Mouse (Mus musculus): ENCODE data around the gene Fbxo31.
"Not testable (repeated sequence)": the region's sequence is repeated elsewhere in the genome, so short reads cannot be mapped to it uniquely, and the experiment has no call there.

Gene Fbxo31

DNA sequence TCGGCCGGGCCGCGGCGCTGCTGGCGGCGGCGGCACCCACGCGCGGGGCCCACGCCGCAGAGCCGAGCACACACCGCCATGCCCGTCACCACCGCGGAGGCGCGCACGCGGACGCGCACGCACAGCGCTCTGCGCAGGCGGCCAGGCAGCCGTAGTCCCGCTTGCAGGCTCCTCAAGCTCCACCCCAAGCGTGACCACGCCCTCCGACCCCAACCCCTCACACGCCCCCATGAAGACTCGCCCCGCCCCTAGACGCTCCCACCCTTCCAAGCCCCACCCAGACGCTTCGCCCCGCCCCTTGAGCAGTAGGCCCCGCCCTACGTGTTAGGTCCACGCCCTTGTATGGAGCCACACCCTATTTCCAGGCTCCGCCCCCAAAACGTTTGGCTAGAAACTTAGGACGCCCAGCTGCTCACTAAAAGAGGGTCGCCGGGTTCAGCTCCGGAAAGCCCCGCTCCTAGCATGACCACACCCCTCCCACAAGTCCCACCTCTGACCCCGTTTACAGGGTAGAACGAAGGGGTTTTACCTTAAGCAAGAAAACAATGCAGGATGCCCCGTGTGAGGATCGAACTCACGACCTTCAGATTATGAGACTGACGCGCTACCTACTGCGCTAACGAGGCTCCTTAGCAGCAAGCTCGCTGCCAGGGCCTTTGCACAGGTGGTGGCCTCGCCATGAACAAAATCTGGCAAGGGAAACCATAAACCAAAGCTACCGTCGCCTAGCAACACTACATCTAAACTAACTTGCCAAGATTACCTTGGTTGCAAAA is at the start of gene Fbxo31:
Gene Fbxo31, minus strand, starts transcription at position 131 of the 776 bp plus-strand sequence.
- peak; percentile 94 for DNase-seq

GRCm38 (mm10) chr8:121623043-121623442 is 44.4 kb upstream of the Fbxo31 start:
- DNase-seq = no peak

DNA sequence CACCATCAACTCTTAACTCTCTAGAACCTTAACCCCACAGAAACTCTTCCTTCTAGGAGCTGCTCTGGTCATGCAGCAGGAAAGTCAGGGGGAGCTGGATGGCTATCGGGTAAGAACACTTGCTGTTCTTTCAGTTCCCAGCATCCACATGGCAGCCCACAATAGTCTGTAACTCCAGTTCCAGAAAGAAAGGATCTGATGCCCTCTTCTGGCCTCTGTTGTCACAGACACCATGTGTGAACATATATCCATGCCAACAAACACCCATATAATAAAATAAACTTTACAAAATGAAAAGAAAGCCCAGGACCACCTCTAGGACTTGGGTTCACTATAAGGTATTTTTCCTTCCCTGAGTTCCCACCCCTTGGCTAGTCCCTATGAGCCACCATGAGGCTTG is 43.3 kb upstream of the Fbxo31 start:
- peak; percentile 70 for DNase-seq

DNA sequence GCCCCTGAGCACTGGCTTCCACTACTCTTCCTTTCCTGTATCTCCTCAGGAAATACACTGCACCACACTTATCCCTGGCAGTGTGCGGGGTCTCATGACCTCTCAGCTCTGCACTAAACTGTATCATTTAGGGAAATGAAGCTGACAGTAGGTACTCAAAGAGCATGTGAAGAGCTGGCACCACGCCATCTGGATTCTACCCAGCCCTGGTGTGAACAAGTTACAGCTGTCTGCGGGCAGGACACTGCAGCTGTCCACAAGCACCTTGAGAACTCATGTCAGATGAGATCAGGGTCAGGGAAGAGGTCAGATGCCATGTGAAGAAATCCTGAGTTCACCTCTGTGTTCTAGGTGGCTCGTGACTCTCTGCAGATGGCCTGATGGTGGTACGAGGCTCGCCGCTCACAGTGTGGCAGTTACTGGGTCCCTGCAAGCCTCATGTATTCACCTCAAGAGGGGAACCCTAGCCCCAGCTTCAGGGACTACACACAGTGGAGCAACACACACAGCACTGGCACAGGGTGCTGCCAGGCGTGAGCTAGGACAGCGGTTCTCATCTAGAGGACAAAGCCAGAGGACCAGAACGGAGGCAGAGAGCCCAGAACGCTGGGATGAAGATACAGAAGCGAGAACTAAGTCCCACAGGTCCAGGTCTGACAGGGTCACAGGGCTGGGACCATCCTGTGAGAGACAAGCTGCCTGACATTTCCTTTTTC is 42.4 kb upstream of the Fbxo31 start:
- DNase-seq = peak; percentile 75

- peak; percentile 95 for DNase-seq
Observed at GRCm38 (mm10) chr8:121619401-121619995, 40.9 kb upstream of the Fbxo31 start.

DNA sequence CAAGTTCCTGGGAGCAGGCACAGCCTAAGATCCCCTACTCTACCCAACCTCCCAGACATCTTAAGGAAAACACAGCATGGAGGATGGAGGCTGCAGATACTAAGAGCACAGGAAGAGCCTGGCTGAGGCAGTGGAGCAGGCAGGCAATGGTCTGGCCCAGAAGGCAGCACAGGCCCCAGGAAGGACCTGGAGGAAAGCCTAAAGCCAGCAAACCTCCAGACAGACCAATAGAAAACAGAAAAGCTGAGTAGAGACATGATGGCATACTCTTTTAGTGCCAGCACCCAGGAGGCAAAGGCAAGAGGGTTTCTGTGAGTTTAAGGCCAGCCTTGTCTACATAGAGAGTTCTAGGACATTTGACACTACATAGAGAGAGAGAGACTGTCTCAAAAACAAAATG is 34.8 kb upstream of the Fbxo31 start:
- no peak for DNase-seq

GRCm38 (mm10) chr8:121609916-121610315 is 31.3 kb upstream of the Fbxo31 start:
- DNase-seq = no peak

DNA sequence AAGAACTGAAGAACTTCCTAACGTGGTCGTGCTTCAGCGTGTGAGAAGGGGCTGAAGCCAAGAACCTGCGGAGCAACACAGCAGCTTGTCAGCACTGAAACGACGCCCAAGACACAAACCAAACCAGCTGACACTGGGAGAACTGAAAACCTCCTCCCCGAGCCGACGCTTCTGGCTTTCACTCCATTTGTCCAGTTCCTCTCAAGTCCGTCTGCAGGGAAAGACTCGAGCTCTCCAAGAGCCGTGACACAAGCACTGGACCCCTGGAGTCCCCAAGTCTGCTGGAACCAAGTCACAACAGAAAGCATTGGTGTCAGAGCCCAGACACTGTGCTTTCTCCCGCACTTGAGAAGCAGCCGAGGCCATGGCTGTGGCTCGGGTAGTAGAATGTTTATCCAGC is 30.6 kb upstream of the Fbxo31 start:
- DNase-seq = no peak

GRCm38 (mm10) chr8:121607661-121608060 is 29.1 kb upstream of the Fbxo31 start:
- peak; percentile 39 for DNase-seq

DNA sequence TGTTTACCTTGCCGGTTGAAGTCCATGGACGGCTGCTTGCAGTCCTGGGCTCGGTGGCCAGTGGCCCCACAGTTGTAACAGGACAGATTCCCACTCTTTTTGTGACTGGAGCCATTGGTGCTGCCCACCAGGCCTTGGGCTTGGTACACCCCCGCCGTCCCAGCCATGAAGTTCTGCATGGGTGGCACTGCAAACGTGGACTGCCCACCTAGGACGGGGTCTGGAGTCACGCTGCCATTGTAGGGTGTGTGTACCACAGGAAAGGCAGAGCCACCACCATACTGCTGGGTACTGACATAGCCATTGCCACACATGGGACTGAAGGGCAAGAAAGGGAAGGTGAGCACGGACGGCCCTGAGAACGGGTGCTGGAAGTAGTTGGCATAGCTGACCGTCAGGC is 25.2 kb upstream of the Fbxo31 start:
- no peak for DNase-seq

DNA sequence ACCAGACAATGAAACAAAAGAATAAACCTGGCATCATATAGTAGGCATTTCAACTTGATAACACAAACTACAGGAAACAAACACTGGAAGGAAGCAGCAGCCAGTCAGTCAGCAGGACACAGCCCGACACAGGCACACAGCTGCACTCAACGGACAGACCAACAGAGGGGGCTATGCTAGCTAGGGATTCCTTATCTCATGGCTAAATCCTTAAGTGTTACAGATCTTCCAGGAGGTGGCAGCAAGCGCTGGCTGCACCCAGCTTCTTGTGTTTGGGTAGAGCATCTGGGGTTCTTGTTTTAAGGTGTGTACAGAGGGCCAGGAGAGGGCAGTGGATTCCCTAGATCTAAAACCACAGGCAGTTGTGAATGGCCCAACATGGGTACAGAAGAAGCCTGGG is 24.3 kb upstream of the Fbxo31 start:
- peak; percentile 93 for DNase-seq

DNA sequence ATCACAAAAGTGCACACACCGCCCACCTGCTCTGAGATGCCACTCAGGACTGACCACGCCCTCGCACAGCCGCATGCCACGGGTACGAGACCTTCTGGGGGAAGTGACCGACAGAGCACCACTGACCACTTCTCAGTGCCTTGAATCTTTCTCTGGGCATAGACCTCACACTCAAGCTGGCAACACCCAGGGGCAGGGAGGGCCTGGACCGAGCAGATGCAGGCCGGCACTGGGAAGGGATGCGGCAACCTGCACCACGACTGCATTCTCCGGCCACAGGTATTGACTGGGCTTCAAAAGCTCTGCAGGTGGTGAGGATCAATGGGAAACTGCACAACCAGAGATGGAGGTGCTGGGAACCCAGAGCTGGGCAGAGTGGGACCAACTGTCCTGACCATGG is 23.8 kb upstream of the Fbxo31 start:
- no peak for DNase-seq

DNA sequence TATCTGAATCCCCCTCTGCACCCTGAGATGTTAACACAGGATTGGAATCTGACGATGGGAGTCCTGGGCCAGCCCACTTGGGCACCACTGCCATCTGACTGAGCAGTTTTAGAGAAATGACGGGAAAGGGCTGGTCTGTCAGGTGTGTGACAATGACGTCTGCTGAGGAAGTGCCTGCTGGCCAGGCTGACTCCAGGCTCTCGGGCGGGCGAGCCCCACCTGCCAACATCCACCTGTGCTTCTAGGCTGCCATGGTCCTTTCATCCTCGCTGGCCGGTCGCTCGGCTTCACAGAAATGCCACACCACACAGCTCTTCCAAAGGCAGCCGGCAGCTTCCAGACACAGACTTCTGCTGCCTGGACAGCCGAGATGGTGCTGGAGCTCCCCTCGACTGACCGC is 21.2 kb upstream of the Fbxo31 start:
- no peak for DNase-seq

- DNase-seq = peak; percentile 93
Observed at GRCm38 (mm10) chr8:121598892-121599291, 20.3 kb upstream of the Fbxo31 start.

GRCm38 (mm10) chr8:121598190-121598589 is 19.6 kb upstream of the Fbxo31 start:
- no peak for DNase-seq

DNA sequence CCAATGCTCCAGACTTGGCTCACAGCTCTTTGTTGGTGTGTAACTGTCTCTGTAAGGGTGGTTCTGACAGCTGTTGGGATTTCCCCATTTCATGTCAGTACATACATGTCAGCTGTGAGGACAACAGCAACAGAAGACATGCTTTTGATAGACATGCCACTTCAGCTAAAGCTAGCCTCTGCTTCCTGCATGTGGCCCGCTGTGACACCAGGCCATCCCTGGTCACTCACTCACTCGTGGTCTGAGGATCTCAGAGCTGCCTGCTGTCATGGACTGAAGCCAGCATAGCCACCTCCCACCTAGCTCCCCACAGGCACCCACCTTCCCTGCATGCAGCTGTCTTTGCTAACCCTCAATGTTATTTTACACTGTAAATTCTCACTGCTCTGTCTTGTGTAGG is 18.9 kb upstream of the Fbxo31 start:
- not testable (repeated sequence) for DNase-seq

DNA sequence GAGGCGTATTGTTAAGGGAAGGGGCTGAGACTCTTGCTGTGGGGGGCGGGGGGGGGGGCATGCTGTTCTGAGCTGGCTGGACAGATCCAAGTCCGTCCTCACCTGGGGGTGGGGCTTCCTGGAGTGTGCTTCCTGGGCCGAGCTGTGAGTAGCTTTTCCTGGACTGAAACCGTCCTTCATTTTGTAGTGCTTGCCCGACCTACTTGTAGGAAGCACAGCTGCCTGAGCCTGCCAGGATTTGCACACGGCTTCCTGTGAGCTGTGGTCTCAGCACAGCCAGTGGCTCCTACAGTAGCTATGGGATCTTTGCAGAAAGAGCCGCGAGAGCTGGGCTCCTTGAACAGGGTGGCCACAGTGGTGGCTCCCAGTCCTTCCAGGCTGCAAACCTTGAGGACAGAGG is 15.4 kb upstream of the Fbxo31 start:
- DNase-seq = peak; percentile 77

GRCm38 (mm10) chr8:121593293-121593692 is 14.7 kb upstream of the Fbxo31 start:
- no peak for DNase-seq

DNA sequence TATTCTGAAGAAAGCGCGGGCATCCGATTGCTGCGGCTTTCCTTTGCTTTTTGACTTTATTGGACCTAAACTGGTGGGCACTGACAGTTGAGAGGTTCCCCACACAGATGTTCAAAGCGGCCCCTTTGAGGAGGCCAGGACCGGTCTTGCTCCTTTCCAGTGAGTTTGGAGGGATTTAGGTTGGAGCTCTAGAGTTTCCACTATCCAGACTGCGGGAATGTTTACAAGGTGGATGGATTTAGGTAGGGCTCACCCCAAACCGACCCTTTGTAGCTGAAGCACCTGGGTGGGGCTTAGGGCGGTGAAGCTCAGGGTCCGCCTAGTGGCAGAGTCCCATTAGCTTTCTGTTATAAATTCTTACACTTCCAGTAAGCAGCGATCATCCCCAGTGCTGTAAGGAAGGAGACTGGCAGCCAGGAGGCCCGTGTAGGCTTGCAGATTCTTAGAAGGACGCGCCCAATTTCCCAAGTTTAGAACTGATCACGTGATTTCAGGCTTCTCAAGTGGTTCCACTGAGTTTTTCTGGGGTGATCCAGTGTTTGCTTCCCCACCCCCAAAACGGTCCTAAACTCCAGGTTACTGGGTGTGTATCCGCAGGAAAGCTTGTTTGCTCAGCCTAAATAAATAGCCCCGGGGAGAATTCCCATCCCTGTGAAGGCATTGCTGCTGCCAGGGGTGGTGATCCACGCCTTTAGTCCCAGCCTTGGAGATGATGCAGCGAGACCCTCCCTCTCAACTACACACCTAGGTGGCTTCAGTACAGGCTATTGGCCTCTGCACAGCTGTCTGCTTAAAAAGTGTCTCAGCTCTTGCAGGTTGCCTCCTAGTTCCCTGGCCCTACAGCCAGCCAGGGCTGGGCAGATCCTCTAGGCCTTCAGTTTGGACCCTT is 12.8 kb upstream of the Fbxo31 start:
- DNase-seq = peak; percentile 78

DNA sequence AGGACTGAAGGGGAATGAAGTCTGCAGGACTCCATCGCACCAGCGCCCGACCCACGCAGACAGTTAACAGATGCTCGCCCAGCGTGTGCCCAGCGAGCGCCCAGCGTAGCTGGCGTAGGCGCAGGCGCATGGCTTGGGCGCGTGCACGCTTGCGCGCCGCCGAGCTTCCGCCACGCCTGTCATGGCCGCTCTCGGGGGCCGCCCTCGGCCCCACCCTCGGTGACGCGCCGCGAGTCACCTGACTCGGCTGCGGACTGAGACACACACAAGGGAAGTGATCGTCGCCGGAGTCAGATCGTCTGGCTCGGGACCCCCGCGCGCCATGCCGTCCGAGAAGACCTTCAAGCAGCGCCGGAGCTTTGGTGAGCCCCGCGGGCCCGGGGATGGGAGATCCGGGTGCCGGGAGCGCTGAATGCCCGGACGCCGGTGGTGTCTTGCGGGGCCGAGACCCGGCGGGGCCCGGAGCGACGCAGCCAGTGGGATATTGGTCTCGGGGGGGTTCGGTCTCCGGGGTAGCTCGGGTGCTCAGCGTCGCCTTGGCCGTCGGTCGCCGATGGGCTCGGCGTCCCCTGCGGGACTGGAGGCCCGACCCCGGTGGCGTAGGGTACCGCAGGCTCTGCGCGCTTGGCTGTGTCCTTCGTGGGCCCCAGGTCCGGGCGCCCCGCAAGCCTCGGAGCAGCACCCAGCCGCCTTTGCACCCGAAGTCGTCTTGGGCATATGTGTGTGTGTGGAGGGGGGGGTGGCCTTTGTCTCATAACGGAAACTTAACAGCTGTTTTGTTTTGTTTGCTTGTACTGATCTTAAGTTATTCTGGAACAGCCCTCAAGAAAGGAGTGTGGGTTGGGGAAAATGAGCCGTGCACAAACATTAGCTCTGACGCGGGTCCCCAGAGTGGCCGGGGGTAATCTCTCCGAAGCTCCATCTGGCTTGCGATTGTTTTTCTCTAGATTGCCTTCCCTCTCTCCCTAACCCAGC is 11.9 kb upstream of the Fbxo31 start, which contains the start of gene Map1lc3b:
Gene Map1lc3b, plus strand, starts transcription at position 159 of the 975 bp plus-strand sequence.
- peak; percentile 95 for DNase-seq

DNA sequence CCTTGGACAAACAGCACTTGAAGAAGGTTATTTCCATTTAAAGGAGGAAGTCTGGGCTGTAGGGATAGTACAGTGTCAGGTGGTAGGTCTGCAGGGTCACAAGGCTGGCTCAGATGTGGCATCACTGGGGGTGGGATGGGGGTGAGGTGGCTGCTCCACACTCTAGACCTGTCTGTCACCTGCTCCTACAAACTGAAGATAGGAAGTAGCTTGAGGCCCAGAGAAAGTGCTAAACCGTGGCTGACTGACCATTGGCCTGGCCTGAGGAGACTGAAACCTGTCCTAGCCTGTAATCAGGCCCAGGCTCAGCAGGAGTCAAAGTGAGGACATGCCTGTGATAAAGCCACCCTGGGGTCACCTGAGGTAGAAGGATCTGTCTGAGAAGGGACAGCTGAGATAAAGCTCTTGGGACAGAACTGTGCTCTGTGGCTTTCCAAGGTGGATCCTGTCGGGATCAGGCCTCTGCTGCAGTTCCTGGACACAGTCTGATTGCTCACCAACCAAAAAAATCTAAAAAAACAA is 10.7 kb upstream of the Fbxo31 start:
- DNase-seq = no peak

All from lung, postnatal 36 days (tissue).